Comparison of ENCODE assay signal across 13 mouse cellular contexts in the genomic region with DNA sequence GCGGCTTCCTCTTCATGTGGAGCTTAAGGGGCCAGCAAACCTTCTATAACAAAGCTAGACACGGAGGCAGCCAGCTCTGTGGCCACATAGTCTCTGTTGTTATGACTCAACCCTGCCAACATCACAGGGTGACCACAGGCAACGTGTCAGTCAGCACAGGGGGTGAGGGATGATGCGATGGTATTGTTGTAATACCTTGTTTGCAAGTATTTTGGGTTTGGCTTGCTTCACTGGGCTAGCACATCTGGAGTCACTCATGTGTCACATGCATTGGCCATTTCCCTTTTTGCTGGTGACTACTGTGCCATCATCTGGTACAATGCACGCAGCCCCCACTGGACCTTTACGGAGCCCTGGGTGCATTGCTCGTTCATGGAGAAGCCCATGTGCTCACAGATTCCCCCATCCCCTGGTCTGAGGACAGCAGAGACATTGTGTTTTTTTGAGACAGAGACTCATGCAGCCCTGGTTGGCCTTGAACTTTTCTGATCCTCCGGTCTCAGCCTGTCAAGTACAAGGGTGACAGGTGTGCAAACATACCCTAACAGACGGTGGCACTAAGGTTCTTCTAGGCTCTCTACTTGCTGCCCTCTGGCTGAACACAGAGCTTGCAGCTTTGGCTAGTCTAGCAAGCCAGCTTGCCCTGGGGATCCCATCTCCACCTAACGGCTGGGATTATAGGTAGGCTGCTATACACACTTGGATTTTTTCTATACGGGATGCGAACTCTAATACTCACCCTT. TPM values are rescaled to one million over a fixed set of nuclear protein-coding genes. Genes with fewer than 3 reads are reported as not detected.
DNase-seq lines count a peak whose midpoint lies in the region; ATAC-seq and TF ChIP-seq lines count a peak whose summit lies in the region.
"Had no signal": no experiment of that assay in that cellular context is flagged by ENCODE, and none has a peak within 500 bp of the region (broad histone marks: within the 10 kb centered on the region; RNA-seq: fewer than 3 reads in every experiment).

No protein-coding gene starts in this region.

- H3ac ChIP-seq in C2C12 (ENCODE audit: control insufficient read depth, insufficient read length, low read depth) (no peak overlapping the region), myocyte (ENCODE audit: control insufficient read depth, insufficient read length) (no peak overlapping the region)

- peaks cover 3% of the 10 kb centered on the region for H3K79me3 ChIP-seq in C2C12 (ENCODE audit: low read depth)

- no peaks in the 10 kb centered on the region for H3K27me3 ChIP-seq in liver, postnatal 0 days (ENCODE audit: insufficient read depth, low read length)
- peaks cover 4% of the 10 kb centered on the region; the same call in 1 of the 2 replicates for H3K27me3 ChIP-seq in liver, embryonic 11.5 days (replicated peaks; ENCODE audit: control insufficient read depth, insufficient read depth, low read length)
- H3K27me3 ChIP-seq in C2C12 (ENCODE audit: control insufficient read depth, insufficient read depth, insufficient read length) (no peaks in the 10 kb centered on the region), myocyte (ENCODE audit: control insufficient read depth, insufficient read depth, insufficient read length) (no peaks in the 10 kb centered on the region)
- H3K27me3 ChIP-seq in hindbrain, embryonic 13.5 days, result no peaks in the 10 kb centered on the region

- no peak for TF ChIP-seq EP300 in liver, postnatal 0 days (IDR thresholded peaks at IDR 0.05; ENCODE audit: low read depth)

- 72% methylated on average over 12 of the region's 12 CpGs for WGBS in liver, postnatal 0 days (ENCODE audit: insufficient replicate concordance)
- 80% methylated on average over 12 of the region's 12 CpGs for WGBS in liver, embryonic 11.5 days
- WGBS in hindbrain, embryonic 13.5 days, result 91% methylated on average over 12 of the region's 12 CpGs

- H3K4me3 ChIP-seq in liver, postnatal 0 days (ENCODE audit: low read depth, low read length), result no peak overlapping the region
- no peak overlapping the region for H3K4me3 ChIP-seq in liver, embryonic 11.5 days (ENCODE audit: low read depth, low read length)
- H3K4me3 ChIP-seq in C2C12 (ENCODE audit: insufficient read depth, poor library complexity, severe bottlenecking) (no peak overlapping the region), myocyte (no peak overlapping the region)
- no peak overlapping the region for H3K4me3 ChIP-seq in hindbrain, embryonic 13.5 days
- H3K4me3 ChIP-seq: heart, adult 2 months had no signal

- TF ChIP-seq POLR2A in myocyte (IDR thresholded peaks at IDR 0.05; ENCODE audit: insufficient read length, low read depth), result no peak

- H3K79me2 ChIP-seq in C2C12 (ENCODE audit: control insufficient read depth, insufficient read depth), result peaks cover 24% of the 10 kb centered on the region
- no peaks in the 10 kb centered on the region for H3K79me2 ChIP-seq in myocyte (ENCODE audit: control insufficient read depth, insufficient read depth)

- peak; percentile 80 for ATAC-seq in liver, postnatal 0 days
- no peak for ATAC-seq in liver, embryonic 11.5 days (replicated peaks; ENCODE audit: low FRiP score)
- ATAC-seq in common myeloid progenitor, adult 5-6 weeks (replicated peaks; ENCODE audit: low read depth, poor library complexity, severe bottlenecking), result peak; percentile 37
- ATAC-seq in hindbrain, embryonic 13.5 days (ENCODE audit: low FRiP score), result no peak

- peak; percentile 61 for DNase-seq in liver, postnatal 0 days
- no peak for DNase-seq in liver, embryonic 11.5 days (ENCODE audit: low spot score)
- no peak for DNase-seq in frontal cortex, adult 2 months (ENCODE audit: extremely low spot score in 1 of 2, low spot score in 1 of 2)
- DNase-seq: cerebellum, adult 9-10 months; heart, adult 2 months; thymus, postnatal 25 days had no signal

- no peak overlapping the region for H3K4me2 ChIP-seq in liver, postnatal 0 days (ENCODE audit: low read depth, low read length)
- no peak overlapping the region for H3K4me2 ChIP-seq in liver, embryonic 11.5 days
- peak overlapping the region; percentile 10 for H3K4me2 ChIP-seq in myocyte (ENCODE audit: low read depth)
- no peak overlapping the region for H3K4me2 ChIP-seq in hindbrain, embryonic 13.5 days

- H3K9me3 ChIP-seq in liver, postnatal 0 days (ENCODE audit: low read length), result no peaks in the 10 kb centered on the region
- H3K9me3 ChIP-seq in liver, embryonic 11.5 days (ENCODE audit: control insufficient read depth, low read length), result no peaks in the 10 kb centered on the region
- no peaks in the 10 kb centered on the region for H3K9me3 ChIP-seq in hindbrain, embryonic 13.5 days

- TF ChIP-seq CTCF in liver, postnatal 0 days (IDR thresholded peaks at IDR 0.05; ENCODE audit: low read depth), result peak; percentile 22; the same call in 1 of the 2 replicates
- no peak for TF ChIP-seq CTCF in C2C12 (IDR thresholded peaks at IDR 0.05; ENCODE audit: control insufficient read depth, insufficient read depth, insufficient read length)

- H3K4me1 ChIP-seq in liver, postnatal 0 days (ENCODE audit: insufficient read depth), result peaks cover 10% of the 10 kb centered on the region
- H3K4me1 ChIP-seq in liver, embryonic 11.5 days (replicated peaks; ENCODE audit: control insufficient read depth, insufficient read depth, low read length), result no peaks in the 10 kb centered on the region; the same call in 1 of the 2 replicates
- H3K4me1 ChIP-seq in hindbrain, embryonic 13.5 days (replicated peaks), result no peaks in the 10 kb centered on the region

- H3K36me3 ChIP-seq in liver, postnatal 0 days (replicated peaks; ENCODE audit: insufficient read depth, low read length), result peaks cover 19% of the 10 kb centered on the region
- H3K36me3 ChIP-seq in liver, embryonic 11.5 days (ENCODE audit: control insufficient read depth, insufficient read depth, low read length), result peaks cover 16% of the 10 kb centered on the region; the same call in 1 of the 2 replicates
- peaks cover 41% of the 10 kb centered on the region for H3K36me3 ChIP-seq in C2C12 (ENCODE audit: control insufficient read depth, insufficient read depth)
- H3K36me3 ChIP-seq in myocyte (ENCODE audit: control insufficient read depth, insufficient read depth), result peaks cover 18% of the 10 kb centered on the region
- peaks cover 70% of the 10 kb centered on the region for H3K36me3 ChIP-seq in hindbrain, embryonic 13.5 days

- H3K9ac ChIP-seq in liver, postnatal 0 days (replicated peaks), result no peak overlapping the region; the same call in 1 of the 2 replicates
- no peak overlapping the region for H3K9ac ChIP-seq in liver, embryonic 11.5 days (ENCODE audit: low read depth, low read length)
- no peak overlapping the region for H3K9ac ChIP-seq in hindbrain, embryonic 13.5 days
- H3K9ac ChIP-seq: liver, embryonic 14.5 days had no signal

- peak overlapping the region; percentile 41 for H3K27ac ChIP-seq in liver, postnatal 0 days (ENCODE audit: low read depth)
- H3K27ac ChIP-seq in liver, embryonic 11.5 days (ENCODE audit: low read depth, low read length), result no peak overlapping the region
- no peak overlapping the region for H3K27ac ChIP-seq in hindbrain, embryonic 13.5 days
- H3K27ac ChIP-seq: heart, adult 2 months; liver, embryonic 14.5 days; stomach, postnatal 0 days had no signal

TF ChIP-seq in C2C12, 6 proteins besides CTCF, POLR2A, EP300 and RAD21 (continues in another document):
- TF ChIP-seq FOSL1 (IDR thresholded peaks at IDR 0.05; ENCODE audit: insufficient read depth, low read length, poor library complexity, severe bottlenecking) (peak; percentile 60), USF1 (IDR thresholded peaks at IDR 0.05; ENCODE audit: low read depth) (peak; percentile 33), MYOD1 (IDR thresholded peaks at IDR 0.05; ENCODE audit: control insufficient read depth, insufficient read length, low read depth) (peak; percentile 35)

TF ChIP-seq in myocyte, 11 proteins besides CTCF, POLR2A, EP300 and RAD21 (continues in another document):
- no peak for TF ChIP-seq USF1 (IDR thresholded peaks at IDR 0.05; ENCODE audit: low read depth)
- TF ChIP-seq TCF3 (IDR thresholded peaks at IDR 0.05; ENCODE audit: insufficient read length, low read depth), result no peak
- TF ChIP-seq SRF (IDR thresholded peaks at IDR 0.05; ENCODE audit: control insufficient read depth, insufficient read length, low read depth), result no peak

RNA-seq across cellular contexts. Expression of a gene that starts 11.8 kb away (rescaled TPM):
- 1.7 and 2.4 TPM in 2 replicates for polyA plus RNA-seq in liver, postnatal 0 days (2015; fragmentation: Nextera tagmentation; extraction: Ambion mirVana)
- polyA plus RNA-seq in liver, embryonic 11.5 days (2014; fragmentation: Nextera tagmentation; extraction: Ambion mirVana), result 3.8 and 4.9 TPM in 2 replicates
- polyA plus RNA-seq in C2C12 (2012; fragmentation: generic; extraction: Trizol), result 0.44 TPM
- not detected in 2 replicates for total RNA-seq in common myeloid progenitor, adult 5-6 weeks (2017)
- polyA plus RNA-seq in myocyte (2012; fragmentation: generic; extraction: Trizol), result 9.2 TPM
- 0.88 TPM in 1 of 2 replicates, not detected in the other for polyA plus RNA-seq in frontal cortex, adult 2 months (2012; rRNA removed)
- 10.0 and 11.0 TPM in 2 replicates for polyA plus RNA-seq in hindbrain, embryonic 13.5 days (2015; fragmentation: Nextera tagmentation; extraction: Ambion mirVana)
- polyA plus RNA-seq: neural tube, embryonic 11.5 days had no signal

RNA-seq across cellular contexts. Expression of a gene that starts 17.6 kb away (rescaled TPM):
- polyA plus RNA-seq in liver, postnatal 0 days (2015; fragmentation: Nextera tagmentation; extraction: Ambion mirVana), result 122 TPM in 2 replicates
- polyA plus RNA-seq in liver, embryonic 11.5 days (2014; fragmentation: Nextera tagmentation; extraction: Ambion mirVana), result 304 and 308 TPM in 2 replicates
- polyA plus RNA-seq in C2C12 (2012; fragmentation: generic; extraction: Trizol), result 237 TPM
- 60.9 and 84.5 TPM in 2 replicates for total RNA-seq in common myeloid progenitor, adult 5-6 weeks (2017)
- 322 TPM for polyA plus RNA-seq in myocyte (2012; fragmentation: generic; extraction: Trizol)
- polyA plus RNA-seq in frontal cortex, adult 2 months (2012; rRNA removed), result 250 and 280 TPM in 2 replicates
- 310 and 311 TPM in 2 replicates for polyA plus RNA-seq in hindbrain, embryonic 13.5 days (2015; fragmentation: Nextera tagmentation; extraction: Ambion mirVana)

RNA-seq across cellular contexts. Expression of a gene that starts 39.3 kb away (rescaled TPM):
- polyA plus RNA-seq in liver, postnatal 0 days (2015; fragmentation: Nextera tagmentation; extraction: Ambion mirVana), result 27.5 and 43.6 TPM in 2 replicates
- polyA plus RNA-seq in liver, embryonic 11.5 days (2014; fragmentation: Nextera tagmentation; extraction: Ambion mirVana), result 13.9 and 14.4 TPM in 2 replicates
- 23.8 TPM for polyA plus RNA-seq in C2C12 (2012; fragmentation: generic; extraction: Trizol)
- 4.7 and 6.5 TPM in 2 replicates for total RNA-seq in common myeloid progenitor, adult 5-6 weeks (2017)
- 74.7 TPM for polyA plus RNA-seq in myocyte (2012; fragmentation: generic; extraction: Trizol)
- 14.5 and 14.9 TPM in 2 replicates for polyA plus RNA-seq in frontal cortex, adult 2 months (2012; rRNA removed)
- 0.60 and 0.88 TPM in 2 replicates for polyA plus RNA-seq in hindbrain, embryonic 13.5 days (2015; fragmentation: Nextera tagmentation; extraction: Ambion mirVana)

RNA-seq across cellular contexts. Expression of a gene that starts 40.2 kb away (rescaled TPM):
- 9.8 and 10.1 TPM in 2 replicates for polyA plus RNA-seq in liver, postnatal 0 days (2015; fragmentation: Nextera tagmentation; extraction: Ambion mirVana)
- polyA plus RNA-seq in liver, embryonic 11.5 days (2014; fragmentation: Nextera tagmentation; extraction: Ambion mirVana), result 30.5 and 32.6 TPM in 2 replicates
- polyA plus RNA-seq in C2C12 (2012; fragmentation: generic; extraction: Trizol) (34.5 TPM), myocyte (2012; fragmentation: generic; extraction: Trizol) (91.9 TPM)
- 17.3 and 27.5 TPM in 2 replicates for total RNA-seq in common myeloid progenitor, adult 5-6 weeks (2017)
- polyA plus RNA-seq in frontal cortex, adult 2 months (2012; rRNA removed), result 71.5 and 75.7 TPM in 2 replicates
- polyA plus RNA-seq in hindbrain, embryonic 13.5 days (2015; fragmentation: Nextera tagmentation; extraction: Ambion mirVana), result 30.8 and 33.5 TPM in 2 replicates

Comparison
In these comparisons a context has a peak if more than half of its experiments do, and no peak if none do; other contexts are left out.
1. ATAC-seq: peak in liver, postnatal 0 days (single experiment) and common myeloid progenitor, adult 5-6 weeks (single experiment); none in liver, embryonic 11.5 days (single experiment) and hindbrain, embryonic 13.5 days (single experiment).